Mouse (Mus musculus): Measurements from ENCODE around the gene Jak1.
A peak's percentile ranks its signal among the peaks of the same experiment; 100 is the strongest.

Jak1 gene

DNA sequence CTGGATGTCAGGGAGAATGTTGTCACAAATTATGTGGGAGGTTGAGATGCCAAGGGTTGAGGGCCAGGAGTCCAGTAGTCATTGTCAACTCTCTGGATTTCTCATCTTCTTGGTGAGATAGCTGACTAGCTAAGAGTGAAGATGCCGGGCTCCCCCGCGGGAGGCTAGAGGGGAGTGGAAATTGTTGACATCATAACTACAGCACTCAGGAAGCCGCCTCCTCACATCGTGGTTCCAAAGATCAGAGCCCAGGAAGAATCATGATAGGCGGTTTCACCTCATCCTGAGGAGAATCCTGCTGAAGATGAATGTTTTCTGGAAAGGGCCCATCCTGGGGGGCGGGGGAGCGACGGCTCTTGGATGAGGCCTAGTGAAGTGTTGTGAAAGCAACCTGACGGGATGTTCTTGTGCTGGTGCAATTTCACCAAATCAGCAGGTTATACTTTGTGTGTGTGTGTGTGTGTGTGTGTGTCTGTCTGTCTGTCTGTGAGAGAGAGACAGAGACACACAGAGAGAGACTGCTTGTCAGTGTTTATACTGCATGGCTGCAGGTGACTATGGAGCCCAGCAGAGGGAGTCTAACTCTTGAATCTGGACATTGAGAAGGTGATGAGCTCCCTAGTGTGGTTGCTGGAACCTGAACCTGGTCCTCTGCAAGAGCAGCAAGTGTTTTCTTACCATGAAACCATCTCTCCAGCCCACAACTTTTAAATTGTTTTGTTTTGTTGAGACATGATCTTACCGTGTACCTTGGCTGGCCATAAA lies 118.0 kb downstream of the Jak1 start:
- DNase-seq (ENCODE audit: low spot score in 2 of 2) = no peak

- DNase-seq (ENCODE audit: low spot score in 2 of 2) = peak; percentile 56 to 83
Measured at GRCm38 (mm10) chr4:101146047-101146745, 118.9 kb downstream of the Jak1 start.

DNA sequence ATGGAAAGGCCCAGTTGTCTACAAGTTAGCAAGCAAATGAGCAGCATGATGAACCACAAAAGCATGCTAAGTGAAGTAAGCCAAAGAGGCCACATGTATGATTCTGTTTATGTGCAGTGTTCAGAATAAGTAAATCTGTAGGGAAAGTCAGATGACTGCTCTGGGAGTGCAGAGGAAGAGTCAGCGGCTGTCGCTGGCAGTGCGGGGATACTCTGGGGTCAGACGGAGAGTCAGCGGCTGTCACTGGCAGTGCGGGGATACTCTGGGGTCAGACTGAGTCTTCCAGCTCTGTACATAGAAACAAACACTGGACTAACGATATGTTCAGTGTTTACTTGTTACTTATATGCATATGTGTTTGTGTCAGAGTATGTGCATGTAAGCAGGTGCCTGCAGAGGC lies 120.3 kb downstream of the Jak1 start:
- DNase-seq (ENCODE audit: low spot score in 2 of 2) = no peak

DNA sequence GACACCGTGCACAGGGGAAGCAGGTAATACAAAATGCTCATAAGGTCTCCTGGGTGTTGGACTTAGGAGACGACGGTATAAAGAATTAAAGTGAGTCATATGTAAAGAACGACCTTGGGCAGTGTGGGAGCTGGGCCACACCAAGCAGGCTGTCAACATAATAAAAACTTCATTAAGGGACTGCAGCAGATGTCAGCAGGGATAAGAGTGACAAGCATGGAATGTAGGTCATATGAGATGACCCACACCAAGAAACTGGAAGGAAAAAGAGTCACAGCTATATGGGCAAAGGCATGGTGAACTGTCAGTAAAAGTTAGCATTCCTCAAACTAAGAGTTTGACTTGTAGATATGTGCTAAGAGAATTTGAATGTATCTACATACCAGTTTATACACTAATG lies 120.7 kb downstream of the Jak1 start:
- no peak for DNase-seq (ENCODE audit: low spot score in 2 of 2)

GRCm38 (mm10) chr4:101143901-101144300 lies 121.2 kb downstream of the Jak1 start:
- DNase-seq (ENCODE audit: low spot score in 2 of 2) = no peak

DNA sequence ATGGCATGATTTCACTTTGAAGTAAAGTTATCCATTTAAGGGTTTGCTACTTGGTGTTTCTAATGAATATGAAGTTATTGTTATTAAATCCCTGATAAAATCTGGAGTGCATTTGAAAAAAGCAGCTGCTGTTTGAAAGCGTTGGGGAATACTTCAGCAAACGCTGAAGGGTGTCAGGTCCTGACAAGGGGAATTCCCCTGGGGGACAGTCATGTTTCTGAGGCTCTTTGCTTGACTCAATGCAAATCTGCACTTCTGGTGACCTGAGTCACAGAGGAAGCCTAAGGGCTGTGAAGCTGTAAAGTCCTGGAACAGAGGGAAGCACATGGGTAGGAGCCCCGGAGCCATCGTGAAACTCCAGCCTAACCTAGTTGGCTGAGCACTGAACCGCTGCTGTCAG lies 123.3 kb downstream of the Jak1 start:
- no peak for DNase-seq (ENCODE audit: low spot score in 2 of 2)

DNA sequence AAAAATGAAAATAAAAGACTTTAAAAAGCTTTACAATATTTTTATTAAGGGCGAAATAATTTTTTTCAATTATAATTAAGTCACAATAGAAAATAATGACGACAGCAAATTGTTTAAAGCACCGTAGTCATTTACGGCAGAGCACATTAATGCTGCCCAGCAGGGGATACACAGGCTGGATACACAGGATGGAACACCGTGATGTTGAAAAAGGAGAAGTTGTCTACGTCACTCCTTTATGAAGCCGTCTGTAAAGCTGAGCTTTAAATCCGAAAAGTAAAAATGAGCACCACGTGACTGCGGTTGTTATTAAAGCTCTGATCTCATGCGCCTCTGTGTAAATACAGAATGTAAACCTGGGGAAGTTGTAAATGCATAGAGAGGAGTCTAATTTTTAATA lies 127.1 kb downstream of the Jak1 start:
- no peak for DNase-seq (ENCODE audit: low spot score in 2 of 2)

DNA sequence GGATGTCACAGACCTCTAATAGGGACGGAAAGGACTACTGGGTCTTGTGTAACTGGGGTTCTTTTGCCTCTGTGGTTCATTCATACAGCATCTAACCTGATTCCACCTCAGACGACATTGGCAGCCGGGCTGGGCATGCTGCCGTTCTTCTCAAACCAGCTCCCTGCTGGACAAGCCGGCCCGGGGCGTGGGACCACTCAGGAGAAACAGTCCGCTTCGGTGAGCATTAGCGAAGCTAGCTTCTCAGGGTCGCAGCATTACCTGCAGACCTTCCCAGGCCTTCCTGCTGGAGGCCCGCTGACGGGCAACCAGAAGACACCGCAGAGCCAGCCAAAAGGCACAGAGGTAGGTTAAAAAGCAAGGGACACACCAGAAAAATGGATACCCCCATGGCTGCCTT lies 129.2 kb downstream of the Jak1 start:
- no peak for DNase-seq (ENCODE audit: low spot score in 2 of 2)

DNA sequence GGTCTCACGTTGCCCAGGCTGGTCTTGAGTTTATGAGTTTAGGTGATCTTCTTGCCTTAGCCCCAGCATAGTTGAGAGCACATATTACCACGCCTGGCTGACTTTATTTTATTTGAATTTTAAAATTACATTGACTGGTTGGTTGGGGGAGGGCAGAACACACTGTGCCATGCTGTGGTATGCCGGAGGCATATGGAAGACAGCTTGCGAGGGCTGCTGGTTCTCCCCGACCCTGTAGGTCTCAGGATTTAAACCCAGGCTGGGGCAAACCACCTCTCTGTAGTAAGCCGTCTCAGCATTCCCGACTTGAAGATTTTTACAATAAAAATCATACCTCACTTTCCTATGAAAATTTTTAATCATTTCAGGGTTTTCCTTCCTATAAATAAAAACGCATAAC lies 130.1 kb downstream of the Jak1 start:
- no peak for DNase-seq (ENCODE audit: low spot score in 2 of 2)

DNA sequence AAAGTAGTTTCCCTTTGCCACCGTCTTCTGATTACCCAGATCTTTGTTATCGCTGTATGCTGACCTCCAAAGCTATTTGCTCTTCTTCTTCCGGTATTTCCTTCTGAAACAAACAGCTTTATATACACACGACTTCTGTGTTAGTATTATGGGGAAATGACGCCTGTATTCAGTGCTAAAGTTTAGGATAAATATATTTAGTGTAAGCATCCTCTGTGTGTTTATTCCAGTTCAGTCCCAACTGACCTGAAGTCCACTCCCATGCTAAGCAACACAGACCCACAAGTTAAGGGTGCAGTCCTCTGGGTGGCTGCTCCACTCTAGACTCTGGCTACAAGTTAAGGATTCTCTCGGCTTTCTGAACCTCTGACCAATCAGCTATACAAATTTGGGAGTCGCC lies 144.1 kb downstream of the Jak1 start:
- DNase-seq (ENCODE audit: low spot score in 2 of 2) = no peak

GRCm38 (mm10) chr4:101107122-101107521 lies 158.0 kb downstream of the Jak1 start:
- no peak for DNase-seq (ENCODE audit: low spot score in 2 of 2)
